Mouse (Mus musculus): Measurements from ENCODE around the gene Vill.

Gene Vill

GRCm38 (mm10) chr9:119080040-119080675, 27.6 kb downstream of the Vill start:
- DNase-seq (ENCODE audit: low spot score) = no peak

- no peak for DNase-seq (ENCODE audit: low spot score)
Observed at GRCm38 (mm10) chr9:119082039-119082438, 29.5 kb downstream of the Vill start.

- no peak for DNase-seq (ENCODE audit: low spot score)
Observed at GRCm38 (mm10) chr9:119082656-119083430, 30.3 kb downstream of the Vill start.

- DNase-seq (ENCODE audit: low spot score) = no peak
Observed at GRCm38 (mm10) chr9:119083966-119084365, 31.4 kb downstream of the Vill start.

- DNase-seq (ENCODE audit: low spot score) = no peak
Observed at GRCm38 (mm10) chr9:119086451-119086850, 33.9 kb downstream of the Vill start.

- no peak for DNase-seq (ENCODE audit: low spot score)
Observed at GRCm38 (mm10) chr9:119087309-119087708, 34.7 kb downstream of the Vill start.

GRCm38 (mm10) chr9:119088148-119088801, 35.7 kb downstream of the Vill start:
- peak; percentile 90 for DNase-seq (ENCODE audit: low spot score)

GRCm38 (mm10) chr9:119089437-119089836, 36.9 kb downstream of the Vill start:
- DNase-seq (ENCODE audit: low spot score) = no peak

- no peak for DNase-seq (ENCODE audit: low spot score)
Observed at GRCm38 (mm10) chr9:119090462-119090861, 37.9 kb downstream of the Vill start.

- DNase-seq (ENCODE audit: low spot score) = no peak
Observed at GRCm38 (mm10) chr9:119091581-119092310, 39.2 kb downstream of the Vill start.

- DNase-seq (ENCODE audit: low spot score) = no peak
Observed at GRCm38 (mm10) chr9:119092473-119093418, 40.2 kb downstream of the Vill start.

- peak; percentile 74 for DNase-seq (ENCODE audit: low spot score)
Observed at GRCm38 (mm10) chr9:119093419-119094295, 41.1 kb downstream of the Vill start, which contains the start of gene Plcd1. Gene Plcd1, minus strand, starts transcription at chr9:119093502.

GRCm38 (mm10) chr9:119094462-119095109, 42.0 kb downstream of the Vill start:
- no peak for DNase-seq (ENCODE audit: low spot score)

- no peak for DNase-seq (ENCODE audit: low spot score)
Observed at GRCm38 (mm10) chr9:119100177-119100898, 47.8 kb downstream of the Vill start.

GRCm38 (mm10) chr9:119101992-119102782, 49.6 kb downstream of the Vill start, which contains the start of gene Dlec1:
Gene Dlec1, plus strand, starts transcription at chr9:119102478.
- DNase-seq (ENCODE audit: low spot score) = no peak

GRCm38 (mm10) chr9:119102783-119103113, 50.2 kb downstream of the Vill start:
- DNase-seq (ENCODE audit: low spot score) = no peak

GRCm38 (mm10) chr9:119107566-119107965, 55.0 kb downstream of the Vill start:
- no peak for DNase-seq (ENCODE audit: low spot score)

- DNase-seq (ENCODE audit: low spot score) = no peak
Observed at GRCm38 (mm10) chr9:119109685-119110353, 57.2 kb downstream of the Vill start.
